Mouse (Mus musculus) urinary bladder, postnatal 10 days (tissue): Measurements from ENCODE around the gene Klk9.

Experiments used
- DNase-seq: peaks from one replicate; pipeline ENCODE4 v3.0.0; 2022; ENCODE audit warnings: low spot score

Gene Klk9

DNA sequence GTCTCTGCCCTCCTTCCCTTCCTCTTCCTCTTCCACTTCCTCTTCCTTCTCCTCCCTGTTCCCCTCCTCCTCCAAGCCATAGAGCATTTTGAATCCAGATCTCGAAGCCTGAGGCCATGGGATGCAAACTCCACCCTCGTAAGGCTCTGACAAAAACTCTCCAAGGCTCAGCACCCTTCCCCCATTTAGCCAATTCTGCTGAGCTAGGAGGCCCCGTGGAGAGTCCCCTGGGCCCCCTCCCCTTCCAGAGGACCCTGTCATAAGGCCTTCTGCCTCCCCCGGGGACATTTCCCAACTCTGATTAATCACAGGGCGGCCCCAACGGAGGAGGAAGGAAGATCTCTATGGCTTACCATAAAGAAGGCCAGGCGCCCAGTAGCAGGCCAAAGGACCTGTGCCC, at the start of gene Klk9:
Gene Klk9 (plus strand): TSS at position 301 of the 400 bp plus-strand sequence.
- no peak for DNase-seq

DNA sequence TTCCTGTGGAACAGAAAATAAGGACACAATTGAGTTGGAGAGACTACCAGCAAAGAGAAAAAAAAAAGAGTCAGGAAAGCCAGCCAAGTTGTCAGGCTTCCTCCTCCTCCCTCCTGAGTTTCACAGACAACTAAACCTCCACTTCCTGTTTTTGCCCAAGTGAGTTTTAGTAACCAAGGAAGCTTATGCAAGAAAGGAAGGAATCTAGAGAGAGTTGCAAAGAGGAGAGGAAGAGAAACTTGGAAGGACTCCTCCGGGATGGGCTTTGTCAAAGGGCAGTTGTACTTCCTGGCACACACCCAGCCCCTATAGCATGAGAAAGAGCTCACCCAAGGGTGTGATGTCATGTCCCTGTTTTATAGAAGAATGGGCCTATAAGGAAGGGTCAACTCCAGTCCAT, 43.9 kb upstream of the Klk9 start:
- DNase-seq: no peak

DNA sequence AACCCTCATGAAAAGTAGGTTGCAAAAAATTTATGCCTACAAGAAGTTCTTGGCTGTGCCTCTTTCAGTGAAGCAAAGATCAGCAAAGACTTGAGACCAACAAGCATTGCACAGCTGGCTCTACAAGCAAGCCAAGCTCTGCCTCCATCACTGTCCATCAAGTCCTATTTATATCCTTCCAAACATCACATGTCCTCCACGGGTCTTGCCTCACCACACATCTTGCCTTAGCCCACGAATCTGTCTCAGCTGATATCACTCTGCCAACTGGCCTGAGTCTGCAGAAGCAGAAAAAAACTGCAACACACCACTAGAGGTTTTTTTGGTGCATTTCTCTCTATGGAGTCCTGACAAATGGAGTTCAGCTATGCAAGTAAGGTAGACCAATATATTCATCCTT, 38.9 kb upstream of the Klk9 start:
- no peak for DNase-seq

DNA sequence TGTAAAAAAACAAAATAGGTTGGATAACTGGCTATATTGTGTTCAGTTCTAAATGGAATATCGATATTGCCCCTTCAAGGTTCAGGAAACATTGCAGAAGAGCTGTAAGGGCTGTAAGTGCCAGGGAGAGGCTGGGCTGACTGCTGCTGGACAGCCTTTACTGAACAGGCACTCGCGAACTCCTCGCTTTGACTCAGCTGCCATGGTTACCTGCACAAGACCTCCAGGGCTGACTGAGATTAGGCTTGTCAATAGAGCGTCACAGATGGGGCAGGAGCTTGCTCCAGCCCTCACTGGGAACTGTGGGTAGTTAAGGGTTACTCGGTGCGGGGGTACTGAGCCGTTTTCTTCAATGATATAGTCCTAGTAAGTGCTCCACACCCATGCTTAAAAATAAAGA, 25.2 kb upstream of the Klk9 start:
- DNase-seq: no peak

DNA sequence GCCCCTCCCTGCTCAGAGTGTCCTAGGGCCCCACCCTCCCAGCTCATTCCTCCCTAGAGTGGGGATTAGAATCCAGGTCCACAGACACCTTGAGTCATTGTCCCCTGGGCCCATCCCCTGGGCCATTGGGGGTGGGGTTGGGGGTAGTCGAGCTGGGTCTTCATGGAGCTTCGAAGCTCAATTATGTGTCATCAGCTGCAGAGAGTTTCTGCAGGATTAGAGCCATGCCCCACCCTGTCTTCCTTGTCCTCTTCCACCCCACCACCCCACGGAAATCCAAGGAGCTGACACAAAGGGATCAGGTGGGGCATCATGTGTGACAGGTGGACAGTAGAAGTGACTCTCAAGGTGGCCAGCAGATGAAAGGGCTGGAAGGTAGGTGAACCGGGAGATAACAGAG, 23.1 kb upstream of the Klk9 start, which contains the start of gene Klk12:
Gene Klk12 (plus strand): TSS at position 301 of the 400 bp plus-strand sequence.
- DNase-seq: no peak

DNA sequence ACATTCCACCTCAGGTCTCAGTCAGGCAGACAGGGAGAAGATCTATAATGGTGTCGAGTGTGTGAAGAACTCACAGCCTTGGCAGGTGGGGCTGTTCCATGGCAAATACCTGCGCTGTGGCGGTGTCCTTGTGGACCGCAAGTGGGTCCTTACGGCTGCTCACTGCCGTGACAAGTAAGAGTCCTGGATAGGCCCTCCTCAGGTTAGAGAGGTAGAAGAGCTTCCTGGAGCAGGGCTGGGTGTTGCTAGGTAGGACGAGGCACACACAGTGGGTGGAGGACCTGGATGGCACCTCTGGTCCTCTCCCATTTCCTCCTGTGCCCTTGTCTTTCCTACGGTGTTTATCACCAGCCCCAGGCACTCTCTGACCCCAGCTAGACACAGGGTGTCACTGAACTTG, 22.1 kb upstream of the Klk9 start:
- DNase-seq: no peak

DNA sequence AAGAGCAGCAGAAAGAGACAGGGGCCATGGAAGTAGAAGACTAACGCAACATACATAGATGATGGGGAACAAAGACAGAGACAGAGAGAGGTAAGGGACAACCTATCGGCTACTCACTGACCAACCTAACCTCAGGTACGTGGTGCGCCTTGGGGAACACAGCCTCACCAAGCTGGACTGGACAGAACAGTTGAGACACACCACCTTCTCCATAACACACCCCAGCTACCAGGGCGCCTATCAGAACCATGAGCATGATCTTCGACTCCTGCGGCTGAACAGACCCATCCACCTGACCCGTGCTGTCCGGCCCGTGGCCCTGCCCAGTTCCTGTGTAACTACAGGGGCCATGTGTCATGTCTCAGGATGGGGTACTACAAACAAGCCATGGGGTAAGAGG, 21.0 kb upstream of the Klk9 start:
- no peak for DNase-seq

DNA sequence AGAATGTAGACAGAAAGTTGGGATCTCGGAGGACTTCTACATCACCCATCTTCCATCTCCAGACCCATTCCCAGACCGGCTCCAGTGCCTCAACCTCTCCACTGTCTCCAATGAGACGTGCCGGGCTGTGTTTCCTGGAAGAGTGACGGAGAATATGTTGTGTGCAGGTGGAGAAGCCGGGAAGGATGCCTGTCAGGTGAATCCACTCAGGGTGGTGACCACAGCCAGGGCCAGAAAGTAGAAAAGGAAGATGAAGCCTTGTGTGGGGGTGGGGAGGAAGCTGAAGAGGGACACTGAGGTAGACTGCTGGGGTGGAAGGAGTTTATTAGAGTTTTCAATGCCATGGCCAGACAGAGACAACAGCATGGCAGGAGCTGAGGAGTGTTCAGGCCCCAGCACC, 19.8 kb upstream of the Klk9 start:
- DNase-seq: no peak

DNA sequence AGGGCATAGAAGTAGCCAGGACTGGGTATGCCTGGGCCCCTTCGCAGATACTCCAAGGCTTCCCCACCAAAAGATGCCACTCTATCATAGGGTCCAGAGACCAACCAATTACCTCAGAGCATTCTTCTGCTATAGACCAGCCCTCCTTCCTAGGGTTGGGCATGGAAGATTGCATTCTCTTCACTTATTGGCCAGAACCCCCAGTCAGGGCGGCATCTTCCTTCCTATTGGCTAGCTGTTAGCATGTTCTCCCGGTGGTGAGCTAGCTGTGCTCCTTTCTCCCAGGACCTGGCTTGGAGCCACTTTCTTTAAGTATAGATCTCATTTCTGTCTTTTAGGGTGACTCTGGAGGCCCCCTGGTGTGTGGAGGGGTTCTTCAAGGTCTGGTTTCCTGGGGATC, 18.8 kb upstream of the Klk9 start:
- no peak for DNase-seq

DNA sequence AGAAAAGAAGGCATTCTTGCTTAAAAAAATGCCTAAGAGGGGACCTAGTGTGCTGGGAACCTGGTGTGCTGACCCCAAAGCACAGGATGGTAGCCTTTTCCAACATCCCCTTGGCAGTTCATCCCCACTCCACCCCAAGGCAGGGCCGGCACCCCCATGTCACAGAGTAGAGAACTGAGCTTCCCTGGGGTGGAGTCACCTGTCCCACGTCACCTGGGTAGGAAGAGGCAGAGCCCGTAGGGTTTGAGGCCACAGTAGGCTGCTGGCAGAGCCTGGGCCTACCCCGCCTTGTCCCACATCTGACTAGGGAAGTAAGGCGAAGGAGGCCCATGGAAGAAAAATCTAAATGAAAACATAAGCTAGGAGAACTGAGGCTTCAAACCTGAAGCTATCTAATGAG, 17.3 kb upstream of the Klk9 start, which contains the start of gene Klk11:
Gene Klk11 (plus strand): TSS at position 241 of the 400 bp plus-strand sequence.
- no peak for DNase-seq

DNA sequence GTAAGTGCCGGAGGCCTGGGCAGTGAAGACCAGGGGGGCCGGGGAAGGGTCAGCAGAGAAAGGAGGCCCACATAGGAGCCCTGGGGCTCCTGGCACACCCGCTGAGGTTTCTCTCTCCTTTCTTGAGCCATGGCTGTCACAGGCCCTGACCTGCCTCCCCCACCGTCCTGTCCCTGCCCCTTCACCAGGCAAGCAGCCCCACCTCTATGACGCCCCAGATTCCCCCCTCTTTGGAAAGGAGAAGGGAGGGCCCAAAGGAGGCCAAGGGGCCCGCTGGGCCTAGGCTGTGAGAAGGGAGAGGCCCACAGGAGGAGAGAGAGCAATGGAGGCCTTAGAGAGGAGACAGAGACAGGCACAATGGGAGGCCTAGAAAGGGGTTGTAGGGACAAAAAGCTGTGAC, 16.9 kb upstream of the Klk9 start:
- no peak for DNase-seq

DNA sequence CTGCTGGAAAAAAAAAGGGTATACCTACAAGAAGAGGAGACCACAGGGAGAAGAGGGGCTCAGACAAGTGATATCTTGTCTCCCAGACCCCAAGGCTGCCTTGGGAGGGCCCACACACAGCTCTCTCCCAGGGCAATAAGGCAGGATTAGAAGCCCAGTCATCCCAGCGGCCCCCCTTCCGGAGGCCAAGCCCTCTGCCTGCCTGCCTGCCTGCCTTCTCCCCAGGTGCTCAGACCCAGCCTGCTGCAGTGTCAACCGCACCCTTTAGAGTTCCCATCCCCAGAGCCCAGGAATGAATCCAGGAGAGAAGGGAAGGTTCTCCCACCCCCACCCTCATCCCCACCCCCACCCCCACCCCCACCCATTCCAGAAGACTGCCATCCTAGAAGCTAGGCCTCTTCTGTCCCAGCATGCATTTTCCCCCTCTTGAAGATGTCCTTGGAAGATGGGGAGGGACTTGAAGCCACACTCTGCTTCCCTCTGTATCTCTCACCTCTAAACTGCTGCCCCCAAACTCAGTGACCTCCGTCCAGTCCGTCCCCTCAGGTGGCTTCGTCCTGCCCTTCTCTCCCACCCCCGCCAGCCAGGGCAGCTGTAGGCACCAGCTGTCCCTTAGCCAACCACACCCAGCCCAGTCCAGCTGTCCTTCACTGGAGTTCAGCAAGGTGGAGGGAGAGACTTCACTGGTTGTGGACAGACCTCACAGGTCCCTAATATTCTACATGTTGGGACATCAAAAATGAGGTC, 16.2 kb upstream of the Klk9 start:
- no peak for DNase-seq

DNA sequence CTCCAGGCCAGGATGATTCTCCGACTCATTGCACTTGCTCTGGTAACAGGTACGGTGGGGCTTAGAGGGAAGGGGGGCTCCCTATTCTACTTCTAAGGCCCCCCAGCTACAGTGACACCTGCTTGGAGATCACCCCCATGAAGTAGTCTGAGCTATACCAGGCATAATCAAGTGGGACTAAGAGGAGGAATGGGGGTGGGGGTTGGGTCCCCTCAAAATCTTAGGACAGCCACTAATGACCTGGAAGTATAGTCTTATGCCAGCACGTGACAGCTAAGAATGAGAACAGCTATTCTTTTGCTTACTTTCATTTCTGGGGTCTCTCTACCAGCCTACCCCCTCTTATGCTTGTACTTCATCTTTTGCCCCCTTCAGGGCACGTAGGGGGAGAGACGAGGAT, 15.2 kb upstream of the Klk9 start:
- no peak for DNase-seq

DNA sequence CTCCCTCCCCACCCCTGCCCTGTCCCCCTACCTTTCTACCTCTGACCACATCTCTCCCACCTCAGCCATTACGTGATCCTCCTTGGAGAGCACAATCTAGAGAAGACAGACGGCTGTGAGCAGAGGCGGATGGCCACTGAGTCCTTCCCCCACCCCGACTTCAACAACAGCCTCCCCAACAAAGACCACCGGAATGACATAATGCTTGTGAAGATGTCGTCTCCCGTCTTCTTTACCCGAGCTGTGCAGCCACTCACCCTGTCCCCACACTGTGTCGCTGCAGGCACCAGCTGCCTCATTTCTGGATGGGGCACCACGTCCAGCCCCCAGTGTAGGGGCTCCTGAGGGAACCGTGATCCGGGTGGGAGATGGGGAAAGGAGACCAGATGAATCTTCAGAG, 14.3 kb upstream of the Klk9 start:
- no peak for DNase-seq

DNA sequence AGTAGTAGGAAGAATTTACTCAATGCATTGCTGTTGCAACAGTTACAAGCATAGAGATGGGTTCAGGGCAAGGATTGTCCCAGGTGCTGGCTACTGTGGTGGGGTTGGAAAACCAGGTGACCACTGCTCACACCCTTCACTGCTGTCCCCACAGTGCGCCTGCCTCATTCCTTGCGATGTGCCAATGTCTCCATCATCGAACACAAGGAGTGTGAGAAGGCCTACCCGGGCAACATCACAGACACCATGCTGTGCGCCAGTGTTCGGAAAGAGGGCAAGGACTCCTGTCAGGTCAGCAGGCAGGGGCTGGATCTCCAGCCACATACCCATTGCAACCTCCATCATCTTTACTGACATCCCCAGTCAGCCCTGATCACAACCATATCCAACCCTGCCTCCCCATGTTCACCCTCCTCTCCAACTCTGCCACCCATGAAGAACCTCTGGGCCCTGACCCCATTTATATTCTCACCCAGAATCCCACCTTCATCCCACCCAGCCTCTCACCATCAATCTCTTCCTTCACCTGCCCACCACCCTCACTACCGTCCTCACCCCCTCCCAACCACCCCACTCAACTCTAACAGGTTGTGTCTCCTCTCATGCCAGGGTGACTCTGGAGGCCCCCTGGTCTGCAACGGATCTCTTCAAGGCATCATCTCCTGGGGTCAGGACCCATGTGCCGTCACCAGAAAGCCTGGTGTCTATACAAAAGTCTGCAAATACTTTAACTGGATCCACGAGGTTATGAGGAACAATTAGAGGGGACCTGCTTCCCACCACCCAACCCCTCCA, 13.3 kb upstream of the Klk9 start:
- no peak for DNase-seq

DNA sequence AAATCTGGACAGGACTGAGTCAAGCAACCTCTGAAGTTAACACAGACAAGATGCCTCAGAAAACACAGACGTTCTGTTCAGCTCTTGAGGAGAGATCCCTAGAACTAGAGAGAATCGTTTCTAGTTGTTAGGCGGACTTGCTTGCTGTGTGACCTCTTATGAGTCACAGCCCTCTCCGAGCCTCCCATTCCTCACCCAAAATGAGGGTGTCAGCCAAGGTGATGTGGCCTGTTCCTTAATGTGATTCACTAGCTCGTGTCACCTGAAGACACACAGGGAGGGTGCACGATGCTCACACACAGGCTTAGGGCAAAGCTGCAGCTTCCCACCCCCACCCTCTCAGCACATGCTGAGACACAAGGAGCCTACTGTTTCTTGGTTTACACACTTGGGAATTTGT, 11.4 kb upstream of the Klk9 start:
- DNase-seq: no peak

DNA sequence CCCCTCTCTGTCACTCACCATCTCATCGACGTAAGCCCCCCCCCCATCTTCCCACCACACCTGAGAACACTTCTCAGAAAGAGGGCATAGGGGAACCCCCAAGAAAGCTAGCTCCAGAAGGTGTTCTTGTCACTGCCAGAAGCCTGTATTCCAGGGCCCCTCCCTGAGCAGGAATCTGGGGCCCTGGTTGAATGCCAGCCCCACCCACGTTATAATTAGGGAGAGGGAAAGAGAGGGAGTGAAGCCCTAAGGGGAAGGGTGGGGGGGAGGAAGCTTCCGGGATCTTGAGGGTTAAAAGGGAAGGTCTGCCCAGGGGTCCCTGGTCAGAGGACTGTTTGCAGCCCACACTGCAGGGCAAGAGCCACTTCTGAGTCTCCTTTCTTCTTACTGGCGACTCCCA, 10.9 kb upstream of the Klk9 start, which contains the start of gene Klk10:
Gene Klk10 (plus strand): TSS at position 290 of the 400 bp plus-strand sequence.
- DNase-seq: no peak

DNA sequence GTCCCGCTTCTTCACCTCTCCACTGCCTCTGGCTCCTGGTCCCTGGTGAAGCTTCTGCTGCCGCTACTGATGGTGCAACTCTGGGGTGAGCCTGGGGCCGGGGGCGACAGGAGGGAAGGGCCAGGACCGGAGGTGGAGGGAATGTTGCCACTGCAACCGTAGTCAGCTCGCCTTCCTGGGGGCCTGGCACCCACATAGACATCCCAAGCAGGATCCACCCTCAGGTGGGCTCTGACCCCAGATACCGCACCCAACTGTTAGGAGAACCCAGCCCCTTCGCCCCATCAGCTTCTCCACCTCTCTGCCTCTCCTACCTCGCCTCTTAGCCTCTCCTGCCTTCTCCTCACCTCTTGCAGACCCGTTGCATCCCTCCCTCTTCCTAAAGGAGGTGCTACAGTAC, 10.2 kb upstream of the Klk9 start:
- no peak for DNase-seq

DNA sequence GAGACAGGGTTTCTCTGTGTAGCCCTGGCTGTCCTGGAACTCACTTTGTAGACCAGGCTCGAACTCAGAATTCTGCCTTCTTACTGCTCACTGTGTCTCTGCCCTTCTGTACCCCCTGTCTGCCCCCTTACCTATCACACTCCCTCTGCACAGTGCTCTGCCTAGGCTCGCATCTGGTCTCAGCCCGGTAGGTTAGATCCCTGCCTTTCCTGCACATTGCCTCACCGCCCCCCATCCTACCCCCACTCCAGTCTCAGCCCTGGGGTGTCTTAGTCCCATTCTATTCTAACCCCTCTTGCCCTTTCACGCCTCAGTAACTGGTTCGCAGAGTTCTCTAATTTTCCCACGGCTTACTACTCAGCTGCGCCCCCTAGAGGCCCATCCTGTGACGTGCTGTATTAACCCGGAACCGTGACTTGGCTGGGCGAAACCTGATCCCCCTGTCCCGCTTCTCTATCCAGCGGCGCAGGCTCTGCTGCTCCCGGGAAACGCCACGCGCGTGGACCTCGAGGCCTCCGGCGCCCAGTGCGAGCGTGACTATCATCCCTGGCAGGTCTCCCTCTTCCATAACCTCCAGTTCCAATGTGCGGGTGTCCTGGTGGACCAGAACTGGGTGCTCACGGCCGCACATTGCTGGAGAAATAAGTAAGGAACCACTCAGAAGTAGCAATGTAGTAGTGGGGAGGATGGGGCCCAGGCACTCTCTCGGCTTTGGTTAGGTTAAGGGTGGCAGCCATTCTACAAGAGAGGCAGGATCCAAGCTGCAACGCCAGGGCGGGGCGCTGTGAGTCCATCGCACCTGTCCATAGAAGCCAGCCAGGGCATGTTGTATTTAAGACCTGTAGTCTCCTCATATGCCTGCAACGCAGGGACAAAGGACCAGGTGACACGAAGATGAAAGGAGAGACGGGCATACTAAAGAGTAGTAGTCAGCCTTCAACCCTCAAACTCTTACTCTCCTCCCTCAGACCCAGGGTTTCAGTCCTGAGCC, 9.1 kb upstream of the Klk9 start:
- DNase-seq: peak; percentile 51

DNA sequence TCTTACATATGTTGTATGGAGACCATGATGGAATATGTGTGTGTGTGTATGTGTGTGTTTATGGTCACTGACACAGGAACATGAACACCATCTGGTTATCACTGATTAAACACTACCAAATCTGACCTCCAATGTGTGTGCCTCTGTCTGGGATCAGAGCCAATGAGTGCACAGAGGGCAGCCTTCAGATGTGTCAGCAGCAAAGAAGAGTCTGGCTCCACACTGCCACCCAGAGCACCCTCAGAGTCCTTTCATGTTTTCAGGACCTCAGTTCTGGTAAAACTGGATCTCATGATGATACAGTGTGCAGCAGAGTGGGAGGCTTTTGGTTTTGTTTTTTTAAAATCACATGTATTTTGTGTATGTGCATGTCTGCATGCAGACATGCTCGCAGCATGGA, 6.4 kb upstream of the Klk9 start:
- no peak for DNase-seq

DNA sequence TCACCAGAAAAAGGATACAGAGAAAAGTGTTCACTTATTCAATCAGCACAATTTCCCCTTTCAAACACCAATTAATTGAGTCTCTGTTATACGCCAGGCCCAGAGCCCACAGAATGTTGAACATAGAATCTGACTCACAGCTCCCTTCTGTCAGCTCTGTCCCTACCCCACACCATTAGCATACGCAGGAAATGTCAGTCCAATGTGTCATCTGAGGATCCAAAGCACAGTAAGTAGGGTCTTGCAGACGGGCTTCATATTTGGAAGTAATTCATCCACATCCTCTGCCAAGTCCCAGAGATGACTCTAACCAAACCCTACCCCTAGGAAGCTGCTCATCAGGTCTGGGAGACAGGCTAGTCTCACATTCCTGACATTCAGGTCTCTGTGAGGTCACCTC, 3.6 kb upstream of the Klk9 start:
- no peak for DNase-seq

DNA sequence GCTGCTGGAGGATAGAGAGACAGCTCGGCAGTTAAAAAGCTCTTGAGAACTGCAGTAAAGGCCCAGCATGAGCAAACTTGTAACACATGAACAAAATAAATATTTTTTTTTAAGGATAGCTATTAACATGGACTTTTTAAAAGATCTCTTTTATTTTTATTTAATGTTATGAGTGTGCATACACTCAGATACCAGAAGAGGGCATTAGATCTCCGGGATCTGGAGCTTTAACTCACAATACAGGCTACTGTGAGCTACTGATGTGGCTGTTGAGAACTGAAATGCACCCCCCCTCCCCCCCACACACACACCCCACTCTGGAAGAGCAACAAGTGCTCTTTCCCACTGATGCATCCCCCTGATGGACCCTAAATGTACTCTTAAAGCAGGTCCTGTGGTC, 2.4 kb upstream of the Klk9 start:
- no peak for DNase-seq
